Mouse (Mus musculus) brain, embryonic 14.5 days (tissue): ENCODE results near the gene Astn1. TPM values are rescaled to one million over a fixed set of nuclear protein-coding genes. Genes with fewer than 3 reads are reported as not detected.

Experiments
- DNase-seq: peaks from one replicate; pipeline ENCODE4 v3.0.0-alpha.2; 2011; ENCODE audit warnings: low read depth
- CTCF ChIP-seq: fragments of 200-500 bp; IDR thresholded peaks from 2 replicates; pipeline ENCODE4 v1.5.1; 2012; ENCODE audit warnings: inconsistent platforms, mild to moderate bottlenecking, moderate library complexity, borderline replicate concordance; ENCODE audit not compliant: insufficient read depth, insufficient read length; ENCODE audit errors: extremely low read depth
- POLR2A ChIP-seq: fragments of 200-500 bp; IDR thresholded peaks from 2 replicates; pipeline ENCODE4 v1.6.1; 2012; ENCODE audit warnings: mild to moderate bottlenecking, inconsistent platforms, borderline replicate concordance; ENCODE audit not compliant: poor library complexity, insufficient read depth, insufficient read length, severe bottlenecking; ENCODE audit errors: extremely low read depth
- polyA plus RNA-seq: library from polyadenylated mRNA; depleted of rRNA; stranded (reverse); fragments of >200 nt; gene quantifications from 2 replicates; pipeline ENCODE4 v1.2.3, GENCODE M21; 2012

Astn1 gene
- polyA plus RNA-seq, 1 experiment, result 71.3 TPM

DNA sequence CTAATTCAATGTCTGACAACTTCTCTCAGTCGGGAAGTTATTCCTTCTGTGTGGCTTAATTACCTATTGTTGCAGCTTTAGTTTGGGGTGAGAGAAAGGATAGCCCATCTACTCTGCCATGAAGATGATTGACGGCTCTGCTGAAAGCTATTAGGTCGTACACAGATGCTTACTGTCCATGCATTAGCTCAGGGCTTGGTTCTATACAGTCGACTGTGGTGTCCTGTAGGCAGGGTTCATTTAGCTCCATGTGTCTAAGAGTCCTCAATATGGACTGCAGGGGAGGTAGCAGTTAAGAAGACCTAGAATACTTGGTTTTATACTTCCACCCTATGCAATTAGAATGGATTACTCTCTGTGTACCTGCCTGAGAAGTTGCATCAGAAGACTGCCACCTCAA, 138.1 kb downstream of the Astn1 start:
- TF ChIP-seq CTCF, result no peak
- TF ChIP-seq POLR2A, result no peak
- DNase-seq, result no peak

DNA sequence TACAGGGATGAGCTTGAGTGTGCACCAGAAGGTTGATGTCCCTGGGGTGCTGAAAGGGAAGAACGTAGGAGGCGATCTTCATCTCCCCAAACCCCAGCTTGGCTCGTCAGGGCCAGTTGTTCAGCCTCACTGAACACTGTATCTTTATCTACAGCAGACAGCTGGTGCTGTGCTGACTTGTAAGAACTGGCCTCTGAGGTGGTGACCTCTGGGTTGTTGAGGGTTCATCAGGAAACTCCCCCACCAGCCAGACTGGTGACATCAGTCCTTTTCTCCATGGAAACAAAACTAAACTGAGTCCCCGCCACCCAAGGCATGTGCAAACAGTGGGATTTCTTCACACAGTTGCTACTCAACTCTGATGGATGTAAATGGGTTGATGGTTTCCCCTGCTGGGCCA, 138.9 kb downstream of the Astn1 start:
- DNase-seq, result no peak
- no peak for TF ChIP-seq CTCF
- TF ChIP-seq POLR2A, result no peak

DNA sequence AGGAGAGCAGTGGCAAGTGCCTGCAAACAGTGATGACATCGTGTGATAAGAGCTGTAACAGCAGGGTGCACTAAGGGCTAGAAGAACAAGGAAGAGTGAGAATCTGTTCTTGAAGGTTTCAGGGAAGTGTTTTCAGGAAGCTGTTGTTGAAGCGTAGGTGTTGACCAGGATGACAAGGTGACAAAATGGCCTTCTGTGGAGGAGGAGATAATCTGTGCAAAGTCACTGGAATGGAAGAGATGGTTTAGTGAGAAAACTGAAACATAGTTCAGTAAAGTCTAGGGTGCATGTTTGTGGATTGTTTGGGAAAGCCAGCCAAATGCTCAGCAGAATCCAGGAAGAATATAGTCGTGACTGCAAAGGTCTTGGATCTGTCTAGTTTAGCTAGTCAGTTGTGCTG, 145.5 kb downstream of the Astn1 start:
- no peak for TF ChIP-seq POLR2A
- TF ChIP-seq CTCF, result no peak

DNA sequence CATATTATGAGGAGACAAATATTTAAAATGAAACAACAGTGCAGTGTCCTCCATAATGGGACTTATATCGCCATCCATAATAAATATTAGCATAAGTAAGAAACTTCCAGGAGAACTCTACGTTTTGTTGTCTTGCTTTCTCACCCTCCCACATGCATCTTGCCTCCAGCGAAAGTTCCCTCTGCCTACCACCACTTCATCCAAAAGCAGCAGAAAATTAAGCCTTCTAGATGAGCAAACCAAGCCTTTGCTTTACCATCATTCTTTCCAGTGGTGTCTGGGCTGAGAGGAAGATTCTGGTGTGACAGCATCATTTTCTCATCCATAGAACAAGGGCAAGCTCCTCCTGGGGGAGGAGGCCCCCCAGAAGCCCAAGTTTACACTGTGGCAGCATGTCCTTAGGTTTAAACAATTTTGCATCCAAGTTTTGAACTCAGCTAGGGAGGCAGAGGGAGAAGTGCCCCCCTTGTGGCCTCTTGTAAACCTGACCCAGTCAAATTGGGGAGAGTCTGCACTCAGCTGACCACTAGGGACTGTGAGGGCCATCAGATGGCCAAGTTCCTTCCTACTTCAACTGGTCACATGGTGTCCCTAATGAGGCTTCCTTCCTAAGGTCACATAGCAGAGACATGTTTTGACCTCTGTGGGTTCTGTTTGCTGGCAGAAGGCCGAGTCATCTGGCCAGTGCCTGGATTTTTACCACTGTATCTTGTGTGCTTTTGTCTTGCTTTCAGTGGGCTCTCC, 147.2 kb downstream of the Astn1 start:
- no peak for TF ChIP-seq POLR2A
- TF ChIP-seq CTCF, result no peak
- no peak for DNase-seq

More for the DNA sequence above, 145.5 kb downstream of the Astn1 start:
- DNase-seq, result no peak

DNA sequence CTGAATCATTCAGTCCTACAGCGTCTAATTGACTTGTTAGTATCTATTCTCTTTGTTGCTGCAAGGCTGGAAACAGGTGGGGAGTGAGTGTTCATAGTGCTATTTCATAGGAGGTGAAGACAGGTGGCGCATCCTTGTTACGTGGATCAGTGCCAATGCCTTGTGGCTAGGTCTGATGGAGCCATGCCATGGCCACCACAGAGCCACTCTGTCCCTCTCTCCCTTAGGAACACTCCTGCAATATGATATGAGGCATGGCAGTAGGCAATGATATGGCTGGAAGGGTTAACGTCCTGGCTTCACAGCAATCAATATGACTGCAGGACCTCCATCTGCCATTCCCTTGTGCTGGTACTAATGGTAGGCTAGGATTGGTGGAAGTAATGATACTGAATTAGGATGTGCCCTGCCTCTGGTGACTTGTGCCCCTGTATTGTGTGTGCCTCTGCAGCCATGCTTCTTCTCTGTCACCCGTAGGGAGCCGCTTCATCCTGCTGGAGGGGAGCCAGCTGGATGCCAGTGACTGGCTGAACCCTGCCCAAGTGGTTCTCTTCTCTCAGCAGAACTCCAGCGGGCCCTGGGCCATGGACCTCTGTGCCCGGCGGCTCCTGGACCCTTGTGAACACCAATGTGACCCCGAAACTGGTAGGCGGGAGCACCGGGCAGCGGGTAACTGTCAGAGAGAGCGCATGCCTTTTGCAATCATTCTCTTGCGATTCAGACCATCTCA, 148.6 kb downstream of the Astn1 start:
- TF ChIP-seq POLR2A (no peak), CTCF (no peak)
- no peak for DNase-seq

DNA sequence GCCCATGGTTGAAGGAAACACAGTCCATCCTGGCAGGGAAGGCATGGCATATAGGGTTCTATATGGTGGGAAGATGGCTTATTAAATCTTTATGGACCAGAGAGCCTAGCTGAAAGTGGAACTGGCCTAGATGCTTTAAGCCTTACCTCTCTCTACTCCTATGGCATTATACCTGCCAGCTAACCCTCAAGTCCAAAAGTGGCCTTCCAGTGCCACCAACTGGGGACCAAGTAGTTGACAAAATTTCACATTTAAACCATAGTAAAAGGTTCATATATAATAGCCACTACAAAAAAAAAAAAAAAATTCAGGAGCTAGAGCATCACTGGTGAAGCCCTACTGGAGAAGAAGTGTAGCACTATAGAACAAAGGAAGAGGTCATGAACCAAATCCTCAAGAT, 150.0 kb downstream of the Astn1 start:
- TF ChIP-seq POLR2A (no peak), CTCF (no peak)

DNA sequence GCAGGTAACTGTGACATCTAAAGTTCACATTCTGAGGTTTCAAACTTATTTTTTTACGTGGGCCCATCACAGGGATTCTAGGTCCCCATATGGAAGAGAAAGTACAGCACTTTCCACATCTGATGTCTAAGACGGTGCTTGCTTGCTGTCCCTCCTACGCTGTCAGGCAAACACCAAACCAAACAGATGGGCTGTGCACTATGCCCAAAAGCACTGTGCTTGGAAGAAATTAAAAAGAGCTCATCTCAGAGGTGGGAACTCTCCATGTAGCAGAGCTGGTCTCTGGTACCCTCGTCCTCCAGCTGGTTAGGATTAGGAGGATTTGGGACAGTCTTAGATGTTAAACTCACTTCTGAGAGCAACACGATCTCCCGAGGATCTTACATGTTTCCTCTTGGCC, 150.6 kb downstream of the Astn1 start:
- no peak for DNase-seq
- no peak for TF ChIP-seq POLR2A
- no peak for TF ChIP-seq CTCF

More for the DNA sequence above, 150.0 kb downstream of the Astn1 start:
- no peak for DNase-seq

DNA sequence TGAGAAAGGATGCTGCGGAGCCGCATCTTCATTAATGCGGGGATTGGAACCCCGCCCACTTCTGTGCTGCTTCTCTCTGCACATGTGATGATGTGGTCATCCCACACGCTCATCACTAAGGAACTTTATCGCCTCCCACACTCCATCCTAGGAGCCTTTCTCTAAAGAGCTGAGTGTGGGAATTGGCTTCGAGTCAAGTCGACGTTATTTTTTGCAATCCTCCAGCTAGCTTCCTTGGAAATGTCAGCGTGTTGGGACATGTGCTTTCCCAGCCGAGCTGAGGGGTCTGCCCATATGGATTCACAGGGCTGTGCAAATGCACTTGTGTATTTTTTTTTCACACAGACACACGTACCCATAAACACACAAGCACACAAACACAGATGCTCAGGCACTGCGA, 151.5 kb downstream of the Astn1 start:
- peak; percentile 78 for DNase-seq

DNA sequence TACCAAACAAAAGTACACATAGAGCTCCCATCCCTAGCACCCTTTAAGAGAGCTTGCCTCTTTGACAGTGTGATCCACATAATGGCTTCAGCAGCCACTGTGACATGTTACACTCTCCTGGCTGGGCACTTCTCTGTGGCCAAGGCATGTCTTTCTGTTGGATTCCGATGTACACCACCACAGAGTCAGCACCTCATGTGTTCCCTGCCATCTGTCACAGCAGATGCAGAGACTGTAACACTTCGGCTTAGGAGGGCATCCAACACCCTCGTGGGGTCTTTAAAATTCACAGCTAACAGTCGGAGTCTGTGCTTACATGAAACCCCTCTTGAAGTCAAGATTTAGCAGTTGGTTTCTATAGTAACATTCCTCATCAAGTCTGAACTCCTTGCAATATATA, 154.5 kb downstream of the Astn1 start:
- no peak for TF ChIP-seq POLR2A
- TF ChIP-seq CTCF, result no peak

More for the DNA sequence above, 151.5 kb downstream of the Astn1 start:
- TF ChIP-seq POLR2A (no peak), CTCF (no peak)

DNA sequence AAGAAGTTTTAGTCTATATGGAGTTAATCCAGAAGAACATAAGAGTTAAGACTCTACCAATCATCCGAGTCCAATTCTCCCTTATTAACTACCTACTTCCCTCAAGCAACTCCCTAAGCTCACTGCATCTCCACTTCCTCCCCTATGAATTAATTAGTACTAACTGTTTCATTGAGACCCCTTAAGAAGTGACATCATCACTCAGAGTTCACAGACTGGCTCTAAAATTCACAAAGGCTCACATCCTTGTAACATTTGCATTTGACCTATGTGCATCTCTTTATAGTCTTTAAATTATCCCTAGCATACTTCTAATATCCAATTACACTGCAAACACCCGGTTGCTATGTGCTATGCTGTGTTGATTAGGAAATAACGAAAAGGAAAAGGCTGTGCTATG, 174.1 kb downstream of the Astn1 start:
- TF ChIP-seq POLR2A (no peak), CTCF (no peak)
- DNase-seq, result no peak

More for the DNA sequence above, 154.5 kb downstream of the Astn1 start:
- DNase-seq, result peak; percentile 69

DNA sequence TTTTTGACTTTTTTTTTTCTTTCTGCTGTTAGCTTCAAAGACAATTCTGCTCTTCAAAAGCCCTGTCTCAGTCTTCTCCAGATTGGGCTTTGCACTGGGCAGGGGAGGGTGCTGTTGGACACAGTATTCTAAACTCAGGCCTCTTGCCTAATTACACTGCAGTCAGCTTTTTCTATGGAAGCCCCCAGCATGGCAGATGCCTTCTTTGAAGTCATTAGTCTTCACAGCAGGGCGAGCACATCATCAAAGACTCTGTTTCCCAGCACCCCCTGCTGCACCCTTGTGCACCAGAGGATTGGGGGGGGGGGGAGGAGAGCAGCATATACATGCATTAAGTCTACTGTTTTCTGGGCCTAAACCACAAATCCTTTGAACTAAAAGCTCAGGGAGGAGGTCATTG, 174.8 kb downstream of the Astn1 start:
- peak; percentile 73 for DNase-seq
- TF ChIP-seq CTCF (no peak), POLR2A (no peak)
